Mouse (Mus musculus) embryonic facial prominence, embryonic 12.5 days (tissue): ENCODE measurements at regions not wholly inside any gene's neighbourhood (a gene's known extent, or its start where the extent isn't known, plus 50 kb on each side); places are given as distances from the start of the nearest gene placed in this dataset.
A peak's percentile ranks its signal among the peaks of the same experiment; 100 is the strongest.

Source experiments
- ATAC-seq: fragments of 200-750 bp; cut with Nextera tagmentation; 2 replicates; pipeline ENCODE4 v1.8.0; 2017; ENCODE audit not compliant: insufficient number of reproducible peaks, insufficient read depth, low FRiP score, low TSS enrichment
- H3K27ac ChIP-seq: fragments of 300-500 bp; sonication (generic); 2 replicates; pipeline ENCODE4 v1.5.1; 2016; ENCODE audit warnings: mild to moderate bottlenecking
- H3K27me3 ChIP-seq: fragments of 300-500 bp; sonication (generic); 2 replicates; pipeline ENCODE4 v1.6.1; 2016; ENCODE audit warnings: mild to moderate bottlenecking, moderate library complexity
- H3K36me3 ChIP-seq: fragments of 300-500 bp; sonication (generic); 2 replicates; pipeline ENCODE4 v1.6.1; 2016; ENCODE audit warnings: mild to moderate bottlenecking
- H3K4me1 ChIP-seq: fragments of 300-500 bp; sonication (generic); 2 replicates; pipeline ENCODE4 v1.6.1; 2016
- H3K4me2 ChIP-seq: fragments of 300-500 bp; sonication (generic); replicated peaks from 2 replicates; pipeline ENCODE4 v1.6.1; 2016; ENCODE audit warnings: mild to moderate bottlenecking, moderate library complexity
- H3K4me3 ChIP-seq: fragments of 300-500 bp; sonication (generic); 2 replicates; pipeline ENCODE4 v1.5.1; 2016; ENCODE audit warnings: mild to moderate bottlenecking
- H3K9ac ChIP-seq: fragments of 300-500 bp; sonication (generic); 2 replicates; pipeline ENCODE4 v1.6.1; 2016; ENCODE audit warnings: mild to moderate bottlenecking, moderate library complexity
- H3K9me3 ChIP-seq: fragments of 300-500 bp; sonication (generic); 2 replicates; pipeline ENCODE4 v1.6.1; 2016; ENCODE audit warnings: mild to moderate bottlenecking, moderate library complexity
- WGBS: fragments of 180-500 bp; shearing (Covaris S2); methylation state at CpG from one replicate; pipeline ENCODE4 v1.1.7; 2016; 5-methylcytosine and 5-hydroxymethylcytosine counted together

DNA sequence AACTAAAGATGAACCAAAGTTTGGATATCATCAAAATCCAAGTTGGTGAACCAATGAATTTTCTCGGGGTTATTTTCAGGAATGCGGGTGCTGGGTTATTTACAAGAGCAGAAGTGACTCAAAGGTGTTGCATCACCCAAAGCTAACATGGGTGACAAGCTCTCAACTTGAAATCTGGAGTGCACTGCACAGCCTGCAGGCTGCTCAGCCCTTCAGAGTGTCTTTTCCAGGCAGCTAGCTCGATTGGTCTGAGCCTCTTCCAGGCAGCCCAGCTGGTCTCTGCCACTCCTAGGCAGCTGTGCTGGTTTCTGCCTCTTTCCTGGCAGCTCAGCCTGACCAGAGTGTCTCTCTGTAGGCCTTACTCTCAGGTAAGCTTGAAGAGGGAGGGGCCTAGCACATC lies 251.9 kb upstream of the Gap43 start:
- Histone ChIP-seq H3K27ac (no peak overlapping the region), H3K4me3 (no peak overlapping the region), H3K4me1 (no peaks in the 10 kb centered on the region), H3K4me2 (no peak overlapping the region), H3K36me3 (no peaks in the 10 kb centered on the region), H3K27me3 (no peaks in the 10 kb centered on the region), H3K9me3 (no peaks in the 10 kb centered on the region), H3K9ac (no peak overlapping the region)
- no peak for ATAC-seq
- 79% methylated on average over 3 of the region's 3 CpGs for WGBS

DNA sequence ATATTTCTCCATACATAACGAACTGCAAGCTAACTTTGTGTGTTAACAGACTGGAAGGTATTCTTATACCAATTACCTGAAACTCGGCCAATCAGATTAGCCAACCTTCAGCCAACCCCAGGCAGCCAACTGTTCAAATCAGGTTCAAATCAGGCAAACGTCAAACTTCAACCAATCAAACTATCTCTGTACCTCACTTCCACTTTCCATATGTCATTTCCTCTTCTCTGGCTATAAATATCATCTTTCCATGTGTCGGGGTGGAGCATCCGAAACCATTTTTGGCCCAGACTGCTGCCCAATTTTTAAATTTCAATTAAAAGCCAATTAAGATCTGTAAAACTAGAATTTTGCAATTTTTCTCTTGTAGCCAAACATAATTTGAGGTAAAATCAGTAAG lies 251.1 kb upstream of the Gap43 start:
- ATAC-seq, result no peak
- Histone ChIP-seq H3K36me3 (no peaks in the 10 kb centered on the region), H3K27me3 (no peaks in the 10 kb centered on the region), H3K4me2 (no peak overlapping the region), H3K4me3 (no peak overlapping the region), H3K9me3 (no peaks in the 10 kb centered on the region), H3K4me1 (no peaks in the 10 kb centered on the region), H3K27ac (no peak overlapping the region), H3K9ac (no peak overlapping the region)
- WGBS, result 85% methylated on average over 5 of the region's 5 CpGs

DNA sequence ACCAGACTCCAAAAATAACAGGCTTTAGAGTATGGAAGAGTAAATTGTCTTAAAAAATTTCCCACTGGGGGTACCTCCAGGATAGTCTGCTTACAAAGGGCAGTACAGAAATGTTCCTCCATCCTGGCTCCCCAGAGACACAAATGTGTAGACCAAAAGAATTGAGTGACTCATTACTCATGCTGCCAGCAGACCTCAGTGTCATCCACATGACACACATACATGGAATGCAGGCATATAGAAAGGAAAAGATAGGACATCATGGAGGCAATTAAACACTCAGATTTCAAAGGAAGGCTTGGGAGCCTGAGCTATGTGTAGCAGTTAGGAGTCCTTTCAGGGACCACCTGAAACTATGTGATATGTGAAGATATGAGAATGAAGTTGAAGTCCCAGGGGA lies 245.7 kb upstream of the Gap43 start:
- no peaks in the 10 kb centered on the region for H3K36me3 ChIP-seq
- no peaks in the 10 kb centered on the region for H3K4me1 ChIP-seq
- no peak overlapping the region for H3K27ac ChIP-seq
- no peak for ATAC-seq
- no peak overlapping the region for H3K4me3 ChIP-seq
- no peaks in the 10 kb centered on the region for H3K27me3 ChIP-seq
- H3K9ac ChIP-seq, result no peak overlapping the region
- no peak overlapping the region for H3K4me2 ChIP-seq
- no peaks in the 10 kb centered on the region for H3K9me3 ChIP-seq

- Histone ChIP-seq H3K4me2 (peak overlapping the region; percentile 37), H3K4me3 (no peak overlapping the region), H3K4me1 (peaks cover 9% of the 10 kb centered on the region; the same call in 1 of the 2 replicates), H3K27ac (no peak overlapping the region), H3K9ac (no peak overlapping the region), H3K27me3 (no peaks in the 10 kb centered on the region), H3K9me3 (no peaks in the 10 kb centered on the region), H3K36me3 (no peaks in the 10 kb centered on the region)
- WGBS, result 2% methylated on average over 7 of the region's 7 CpGs
- peak; percentile 78 for ATAC-seq
These were observed 235.1 kb upstream of the Gap43 start for GRCm38 (mm10) chr16:42575517-42575946.

GRCm38 (mm10) chr16:42574978-42575377 lies 234.5 kb upstream of the Gap43 start:
- no peak overlapping the region; the same call in 1 of the 2 replicates for H3K4me2 ChIP-seq
- no peaks in the 10 kb centered on the region for H3K9me3 ChIP-seq
- WGBS, result 10% methylated on average over 1 of the region's 1 CpGs
- H3K9ac ChIP-seq, result no peak overlapping the region
- H3K4me1 ChIP-seq, result peaks cover 9% of the 10 kb centered on the region; the same call in 1 of the 2 replicates
- no peak; the same call in 1 of the 2 replicates for ATAC-seq
- H3K4me3 ChIP-seq, result no peak overlapping the region
- H3K27ac ChIP-seq, result no peak overlapping the region
- no peaks in the 10 kb centered on the region for H3K27me3 ChIP-seq
- H3K36me3 ChIP-seq, result no peaks in the 10 kb centered on the region

GRCm38 (mm10) chr16:42570246-42570996 lies 230.0 kb upstream of the Gap43 start:
- no peak for ATAC-seq
- Histone ChIP-seq H3K27ac (no peak overlapping the region), H3K4me1 (peaks cover 5% of the 10 kb centered on the region; the same call in 1 of the 2 replicates), H3K27me3 (no peaks in the 10 kb centered on the region), H3K4me2 (no peak overlapping the region), H3K4me3 (no peak overlapping the region), H3K36me3 (no peaks in the 10 kb centered on the region), H3K9ac (no peak overlapping the region), H3K9me3 (no peaks in the 10 kb centered on the region)
- 55% methylated on average over 6 of the region's 6 CpGs for WGBS

- no peak overlapping the region for H3K9ac ChIP-seq
- no peak overlapping the region for H3K4me3 ChIP-seq
- H3K4me2 ChIP-seq, result no peak overlapping the region
- 71% methylated on average over 2 of the region's 2 CpGs for WGBS
- no peaks in the 10 kb centered on the region for H3K36me3 ChIP-seq
- H3K9me3 ChIP-seq, result no peaks in the 10 kb centered on the region
- H3K27ac ChIP-seq, result no peak overlapping the region
- no peaks in the 10 kb centered on the region for H3K27me3 ChIP-seq
- no peak for ATAC-seq
- H3K4me1 ChIP-seq, result no peaks in the 10 kb centered on the region
These were observed 228.9 kb upstream of the Gap43 start for GRCm38 (mm10) chr16:42569335-42569734.

DNA sequence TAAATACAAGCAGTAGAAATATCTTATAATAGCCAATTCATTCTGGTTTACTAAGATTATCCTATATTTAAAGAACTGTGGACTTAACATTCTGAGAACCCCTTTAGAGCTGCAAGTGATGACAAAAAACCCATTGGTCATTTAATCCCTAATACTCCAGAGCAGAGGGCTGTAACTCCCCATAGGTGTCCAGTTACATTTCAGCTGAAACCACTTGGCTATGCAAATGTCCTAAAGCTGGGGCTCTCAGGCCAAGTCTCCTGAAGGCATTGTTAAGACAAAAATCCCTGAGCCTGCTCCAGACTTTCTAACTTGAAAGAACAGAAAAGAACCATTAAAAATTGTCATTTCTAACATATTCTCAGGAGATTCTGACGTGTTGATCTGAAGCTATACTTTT lies 209.1 kb upstream of the Gap43 start:
- no peak for ATAC-seq
- Histone ChIP-seq H3K9ac (no peak overlapping the region), H3K4me1 (0 out of 2 replicates have a peak, but pooled peaks cover 2% of the 10 kb centered on the region), H3K9me3 (no peaks in the 10 kb centered on the region), H3K27me3 (no peaks in the 10 kb centered on the region), H3K36me3 (no peaks in the 10 kb centered on the region), H3K4me3 (no peak overlapping the region), H3K4me2 (no peak overlapping the region), H3K27ac (no peak overlapping the region)
- WGBS, result 27% methylated on average over 1 of the region's 1 CpGs

GRCm38 (mm10) chr16:42546229-42547163 lies 206.0 kb upstream of the Gap43 start:
- Histone ChIP-seq H3K4me3 (no peak overlapping the region), H3K27me3 (no peaks in the 10 kb centered on the region), H3K4me2 (no peak overlapping the region), H3K9ac (no peak overlapping the region), H3K36me3 (no peaks in the 10 kb centered on the region), H3K9me3 (no peaks in the 10 kb centered on the region), H3K4me1 (0 out of 2 replicates have a peak, but pooled peaks cover 2% of the 10 kb centered on the region), H3K27ac (no peak overlapping the region)
- WGBS, result 47% methylated on average over 14 of the region's 14 CpGs
- ATAC-seq, result no peak

- Histone ChIP-seq H3K36me3 (no peaks in the 10 kb centered on the region), H3K27ac (no peak overlapping the region), H3K27me3 (no peaks in the 10 kb centered on the region), H3K4me1 (no peaks in the 10 kb centered on the region), H3K4me3 (no peak overlapping the region), H3K9ac (no peak overlapping the region), H3K4me2 (no peak overlapping the region), H3K9me3 (no peaks in the 10 kb centered on the region)
- ATAC-seq, result no peak
- WGBS, result 77% methylated on average over 4 of the region's 4 CpGs
These were observed 176.9 kb upstream of the Gap43 start for GRCm38 (mm10) chr16:42517321-42517720.

DNA sequence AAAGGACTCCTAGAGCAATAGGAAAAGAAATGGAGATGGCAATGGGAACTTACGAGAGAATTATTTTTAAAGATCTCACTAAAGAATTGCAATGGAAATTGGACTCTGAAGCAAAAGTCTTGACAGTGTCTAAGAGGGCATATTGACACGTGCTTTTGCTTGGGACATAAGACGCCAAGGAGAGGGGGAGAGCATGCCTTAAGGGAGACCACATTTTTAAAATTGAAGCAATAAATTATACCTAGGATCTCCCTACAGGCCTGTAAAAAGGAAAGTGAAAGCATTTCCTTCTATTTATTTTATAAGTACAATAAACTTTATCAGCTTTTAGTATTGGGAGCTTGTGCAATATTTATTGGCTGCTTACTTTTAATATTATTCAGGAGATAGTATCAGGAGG lies 175.5 kb upstream of the Gap43 start:
- no peak for ATAC-seq

GRCm38 (mm10) chr16:42505107-42505506 lies 164.7 kb upstream of the Gap43 start:
- Histone ChIP-seq H3K9ac (no peak overlapping the region), H3K27ac (no peak overlapping the region), H3K36me3 (no peaks in the 10 kb centered on the region), H3K9me3 (no peaks in the 10 kb centered on the region), H3K4me1 (no peaks in the 10 kb centered on the region), H3K4me2 (no peak overlapping the region), H3K27me3 (no peaks in the 10 kb centered on the region), H3K4me3 (no peak overlapping the region)
- ATAC-seq, result no peak
- 68% methylated on average over 9 of the region's 9 CpGs for WGBS

More for the DNA sequence above, 175.5 kb upstream of the Gap43 start:
- WGBS, result 87% methylated on average over 3 of the region's 3 CpGs
- H3K4me1 ChIP-seq, result no peaks in the 10 kb centered on the region
- H3K27me3 ChIP-seq, result no peaks in the 10 kb centered on the region
- no peak overlapping the region for H3K4me2 ChIP-seq
- H3K4me3 ChIP-seq, result no peak overlapping the region
- no peaks in the 10 kb centered on the region for H3K9me3 ChIP-seq
- no peaks in the 10 kb centered on the region for H3K36me3 ChIP-seq
- H3K9ac ChIP-seq, result no peak overlapping the region
- no peak overlapping the region for H3K27ac ChIP-seq
